Mouse (Mus musculus) thymus, adult 2 months (tissue): Measurements from ENCODE around the gene H2-Ab1. TPM values are rescaled to one million over a fixed set of nuclear protein-coding genes. Genes with fewer than 3 reads are reported as not detected.
A peak's percentile ranks its signal among the peaks of the same experiment; 100 is the strongest.

ENCODE experiments used
- DNase-seq: peaks from one replicate; pipeline ENCODE4 v3.0.0; 2021
- H3K27ac ChIP-seq: fragments of 200-500 bp; 2 replicates; pipeline ENCODE4 v1.5.1; 2012; ENCODE audit warnings: low read length, control low read depth; ENCODE audit not compliant: control insufficient read depth, insufficient read depth
- H3K27me3 ChIP-seq: fragments of 200-500 bp; 2 replicates; pipeline ENCODE4 v1.6.1; 2012; ENCODE audit warnings: mild to moderate bottlenecking, low read length, moderate library complexity, mixed read lengths; ENCODE audit not compliant: control insufficient read depth, insufficient read depth
- H3K36me3 ChIP-seq: fragments of 200-500 bp; 2 replicates; pipeline ENCODE4 v1.6.1; 2012; ENCODE audit warnings: mild to moderate bottlenecking, low read length, moderate library complexity; ENCODE audit not compliant: control insufficient read depth, insufficient read depth
- H3K4me1 ChIP-seq: fragments of 200-500 bp; replicated peaks from 2 replicates; pipeline ENCODE4 v1.6.1; 2012; ENCODE audit warnings: low read length; ENCODE audit not compliant: control insufficient read depth, insufficient read depth
- H3K4me3 ChIP-seq: fragments of 200-500 bp; 2 replicates; pipeline ENCODE4 v1.5.1; 2012; ENCODE audit warnings: mild to moderate bottlenecking, low read length, control low read depth, moderate library complexity; ENCODE audit not compliant: control insufficient read depth, insufficient read depth
- CTCF ChIP-seq: fragments of 200-500 bp; IDR thresholded peaks from 2 replicates; pipeline ENCODE4 v1.5.1; 2012; ENCODE audit warnings: mild to moderate bottlenecking, control low read depth, low read length, moderate library complexity, borderline replicate concordance; ENCODE audit not compliant: control insufficient read depth, poor library complexity, insufficient read depth; ENCODE audit errors: extremely low read depth
- POLR2A ChIP-seq: fragments of 200-500 bp; IDR thresholded peaks from 2 replicates; pipeline ENCODE4 v1.6.1; 2012; ENCODE audit warnings: mild to moderate bottlenecking, low read length, control low read depth, moderate library complexity; ENCODE audit not compliant: control insufficient read depth, poor library complexity, insufficient read depth; ENCODE audit errors: extremely low read depth
- WGBS: fragments of 180-500 bp; shearing (Covaris S2); methylation state at CpG from one replicate; pipeline ENCODE4 v1.1.7; 2018; 5-methylcytosine and 5-hydroxymethylcytosine counted together
- polyA plus RNA-seq: library from polyadenylated mRNA; depleted of rRNA; stranded (reverse); fragments of >200 nt; gene quantifications from 2 replicates; pipeline ENCODE4 v1.2.3, GENCODE M21; 2012

H2-Ab1 gene
- polyA plus RNA-seq, 1 experiment = 4,004 TPM

DNA sequence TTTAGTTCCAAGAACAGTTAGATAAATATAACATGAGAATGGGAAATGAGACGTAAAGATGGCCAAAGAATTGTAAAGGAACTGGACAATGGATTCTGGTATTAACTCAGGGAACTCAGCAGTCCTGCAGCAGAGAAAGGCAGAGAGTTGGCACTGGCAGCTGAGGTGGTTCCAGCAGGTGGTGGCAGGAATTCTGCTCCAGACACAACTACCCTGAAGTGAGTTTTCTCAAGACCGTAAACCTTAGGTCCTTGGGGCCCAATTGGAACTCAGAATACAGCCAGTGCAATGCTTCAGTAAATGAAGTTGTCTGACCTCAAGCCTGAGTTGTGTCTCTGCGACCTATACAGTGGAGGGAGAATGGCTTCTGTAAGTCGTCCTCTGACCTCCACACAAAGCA is 36.8 kb downstream of the H2-Ab1 start:
- 88% methylated on average over 4 of the region's 4 CpGs for WGBS
- no peak overlapping the region for H3K27ac ChIP-seq

GRCm38 (mm10) chr17:34295307-34295706 is 37.8 kb downstream of the H2-Ab1 start:
- DNase-seq = no peak
- H3K27me3 ChIP-seq = no peaks in the 10 kb centered on the region
- no peak overlapping the region for H3K27ac ChIP-seq
- TF ChIP-seq CTCF (no peak), POLR2A (no peak)
- H3K4me3 ChIP-seq = no peak overlapping the region
- no peaks in the 10 kb centered on the region for H3K36me3 ChIP-seq
- H3K4me1 ChIP-seq = peaks cover 7% of the 10 kb centered on the region

More for the DNA sequence above, 36.8 kb downstream of the H2-Ab1 start:
- Histone ChIP-seq H3K4me3 (no peak overlapping the region), H3K4me1 (peaks cover 4% of the 10 kb centered on the region), H3K27me3 (no peaks in the 10 kb centered on the region), H3K36me3 (no peaks in the 10 kb centered on the region)
- TF ChIP-seq POLR2A (no peak), CTCF (no peak)
- DNase-seq = no peak

GRCm38 (mm10) chr17:34295891-34296794 is 38.7 kb downstream of the H2-Ab1 start:
- no peak for TF ChIP-seq CTCF
- TF ChIP-seq POLR2A = no peak
- no peak overlapping the region for H3K4me3 ChIP-seq
- peak overlapping the region; percentile 35; the same call in 1 of the 2 replicates for H3K27ac ChIP-seq
- H3K4me1 ChIP-seq = peaks cover 7% of the 10 kb centered on the region
- WGBS = 33% methylated on average over 23 of the region's 23 CpGs
- H3K27me3 ChIP-seq = no peaks in the 10 kb centered on the region
- DNase-seq = peak; percentile 34
- no peaks in the 10 kb centered on the region for H3K36me3 ChIP-seq

DNA sequence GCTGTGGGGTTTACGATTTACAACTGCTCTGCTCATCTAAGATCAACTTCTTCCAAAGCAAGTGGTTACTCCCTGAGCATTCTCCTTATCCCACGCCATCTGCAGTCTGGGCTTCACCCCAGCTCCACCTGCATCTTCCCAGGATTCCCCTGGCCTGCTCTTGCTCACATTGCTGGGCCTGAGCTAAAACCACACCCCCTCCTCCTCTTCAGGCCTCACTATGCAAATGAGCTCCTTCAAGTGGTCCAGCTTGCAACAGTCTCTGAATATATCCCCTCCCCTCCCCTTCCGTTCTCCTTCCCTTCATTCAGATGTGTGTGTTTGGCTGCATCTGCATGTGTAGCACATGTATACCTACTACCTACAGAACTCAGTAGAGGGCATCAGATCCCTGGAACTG is 41.9 kb downstream of the H2-Ab1 start:
- DNase-seq = no peak
- WGBS = 72% methylated on average over 3 of the region's 3 CpGs
- TF ChIP-seq CTCF (no peak), POLR2A (no peak)
- Histone ChIP-seq H3K4me3 (no peak overlapping the region), H3K27me3 (no peaks in the 10 kb centered on the region), H3K27ac (0 out of 2 replicates have a peak overlapping the region, but pooled peaks have one; percentile 18), H3K36me3 (no peaks in the 10 kb centered on the region), H3K4me1 (peaks cover 3% of the 10 kb centered on the region)

DNA sequence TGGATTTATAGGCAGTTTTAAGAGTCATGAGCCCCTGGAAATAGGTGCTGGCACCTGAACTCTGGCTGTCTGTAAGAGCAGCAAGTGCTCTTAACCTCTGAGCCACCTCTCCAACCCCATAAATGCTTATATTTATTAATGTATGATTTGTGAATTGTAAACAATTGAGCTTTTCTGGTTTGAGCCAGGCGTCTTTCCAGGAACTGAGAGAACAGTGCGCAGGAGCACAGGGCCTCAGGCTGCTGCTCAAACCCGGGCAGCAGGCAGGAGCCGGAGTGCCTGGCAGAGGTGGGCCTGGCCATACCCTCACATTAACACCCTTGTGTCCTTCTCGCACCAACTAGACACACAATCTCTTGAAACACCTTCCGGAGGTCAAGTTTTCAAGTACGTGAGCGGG is 42.6 kb downstream of the H2-Ab1 start:
- Histone ChIP-seq H3K4me3 (no peak overlapping the region), H3K36me3 (no peaks in the 10 kb centered on the region), H3K4me1 (peaks cover 6% of the 10 kb centered on the region), H3K27ac (no peak overlapping the region), H3K27me3 (no peaks in the 10 kb centered on the region)
- 97% methylated on average over 8 of the region's 8 CpGs for WGBS
- no peak for DNase-seq
- TF ChIP-seq CTCF (no peak), POLR2A (no peak)

- Histone ChIP-seq H3K27ac (peak overlapping the region; percentile 74; the same call in 1 of the 2 replicates), H3K27me3 (no peaks in the 10 kb centered on the region), H3K36me3 (no peaks in the 10 kb centered on the region), H3K4me3 (no peak overlapping the region), H3K4me1 (peaks cover 6% of the 10 kb centered on the region)
- TF ChIP-seq CTCF = no peak
- no peak for TF ChIP-seq POLR2A
- 82% methylated on average over 23 of the region's 23 CpGs for WGBS
- DNase-seq = no peak
Measured at GRCm38 (mm10) chr17:34300691-34301566, 43.4 kb downstream of the H2-Ab1 start.
